Mouse (Mus musculus): Measurements from ENCODE around the gene Spred2. TPM values are rescaled to one million over a fixed set of nuclear protein-coding genes. Genes with fewer than 3 reads are reported as not detected.

Spred2 gene
- polyA plus RNA-seq, 1 experiment from 2014 or later: 5.4 TPM

DNA sequence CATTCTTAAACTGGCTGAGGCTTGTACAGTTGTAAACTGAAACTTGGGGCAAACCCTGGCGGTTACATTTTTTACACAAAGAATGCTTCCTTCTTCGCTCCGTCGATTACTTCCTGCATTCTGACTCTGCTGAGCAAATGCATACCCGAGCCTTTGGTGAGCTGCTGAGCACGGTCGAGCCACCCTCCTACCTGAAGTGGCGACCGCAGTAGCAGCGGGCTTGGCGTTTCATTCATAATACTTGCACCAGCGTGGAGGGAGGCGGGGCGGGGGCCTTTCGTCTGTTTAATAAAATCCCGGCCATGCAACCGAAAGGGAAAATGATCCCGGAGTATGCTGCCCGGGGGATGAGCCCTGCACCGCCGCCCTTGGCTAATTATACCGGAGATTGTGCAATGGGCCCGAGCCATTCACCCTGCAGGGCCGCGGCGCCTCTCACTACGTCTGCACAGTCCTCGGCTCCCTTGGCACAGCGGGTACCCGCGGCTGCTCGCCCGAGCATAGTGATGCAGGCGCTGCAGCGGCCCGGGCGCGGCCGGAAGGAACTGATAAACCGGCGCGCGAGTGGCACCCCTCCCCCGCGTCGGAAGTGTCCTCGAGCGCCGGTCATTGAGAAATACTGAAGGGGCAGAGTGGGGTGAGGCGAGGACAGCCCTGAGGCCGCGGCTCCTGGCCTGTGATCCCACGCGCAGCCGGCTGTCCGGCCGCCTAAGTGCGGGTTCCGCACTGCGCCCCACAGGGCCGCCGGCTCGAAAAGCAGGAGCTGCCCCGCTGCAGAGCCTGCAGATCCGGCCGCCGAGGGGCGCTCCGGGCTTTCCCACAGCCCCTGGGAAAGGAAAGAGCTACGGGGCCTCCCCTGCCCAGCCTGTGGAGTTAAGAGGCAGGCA is 4.1 kb upstream of the Spred2 start:
- WGBS: under 1% methylated on average over 70 of the region's 70 CpGs
- H3K36me3 ChIP-seq (ENCODE audit: control insufficient read depth, insufficient read depth, low read length): no peaks in the 10 kb centered on the region
- no peaks in the 10 kb centered on the region for H3K27me3 ChIP-seq (replicated peaks; ENCODE audit: control insufficient read depth, insufficient read depth, low read length)

GRCm38 (mm10) chr11:19921723-19922122 is 2.5 kb upstream of the Spred2 start:
- ATAC-seq: no peak
- H3K27me3 ChIP-seq (replicated peaks; ENCODE audit: control insufficient read depth, insufficient read depth, low read length): no peaks in the 10 kb centered on the region
- no peak overlapping the region for H3K9ac ChIP-seq (ENCODE audit: low read length)
- no peak overlapping the region for H3K27ac ChIP-seq (ENCODE audit: low read depth, low read length)
- WGBS: 92% methylated on average over 1 of the region's 1 CpGs
- no peak overlapping the region for H3K4me2 ChIP-seq (ENCODE audit: low read length)
- no peaks in the 10 kb centered on the region for H3K9me3 ChIP-seq (replicated peaks; ENCODE audit: control insufficient read depth, low read length)
- H3K36me3 ChIP-seq (ENCODE audit: control insufficient read depth, insufficient read depth, low read length): no peaks in the 10 kb centered on the region
- DNase-seq (ENCODE audit: low spot score): no peak
- H3K4me3 ChIP-seq (ENCODE audit: low read depth, low read length): no peak overlapping the region
- peaks cover 8% of the 10 kb centered on the region for H3K4me1 ChIP-seq (ENCODE audit: control insufficient read depth, insufficient read depth, low read length)

More for the DNA sequence above, 4.1 kb upstream of the Spred2 start:
- ATAC-seq: peak; percentile 75
- peak; percentile 88 for DNase-seq (ENCODE audit: low spot score)
- H3K9ac ChIP-seq (ENCODE audit: low read length): peak overlapping the region; percentile 78
- peaks cover 3% of the 10 kb centered on the region; the same call in 1 of the 2 replicates for H3K4me1 ChIP-seq (ENCODE audit: control insufficient read depth, insufficient read depth, low read length)
- no peaks in the 10 kb centered on the region for H3K9me3 ChIP-seq (replicated peaks; ENCODE audit: control insufficient read depth, low read length)
- peak overlapping the region; percentile 58 for H3K4me3 ChIP-seq (ENCODE audit: low read depth, low read length)
- H3K4me2 ChIP-seq (ENCODE audit: low read length): peak overlapping the region; percentile 70
- peak overlapping the region; percentile 84 for H3K27ac ChIP-seq (ENCODE audit: low read depth, low read length)

DNA sequence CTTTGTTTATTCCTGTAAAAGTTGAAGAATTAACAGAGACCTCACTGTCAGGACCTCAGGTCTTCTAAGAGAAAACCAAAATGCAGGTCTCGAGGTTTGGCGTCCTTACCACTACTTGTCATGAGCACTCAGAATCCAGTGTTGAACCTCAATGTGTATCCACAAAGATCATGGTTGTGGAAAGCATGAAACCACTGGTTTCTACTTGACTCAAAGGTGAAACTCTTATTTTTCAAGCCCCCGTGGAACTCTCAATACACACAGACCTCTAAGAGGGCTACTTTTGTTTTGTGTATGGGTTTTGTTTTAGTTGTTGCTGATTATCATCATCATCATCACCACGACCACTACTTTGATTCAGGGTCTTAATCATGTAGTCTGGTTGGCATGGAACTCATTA is 2.0 kb upstream of the Spred2 start:
- Histone ChIP-seq H3K36me3 (ENCODE audit: control insufficient read depth, insufficient read depth, low read length) (no peaks in the 10 kb centered on the region), H3K4me2 (ENCODE audit: low read length) (no peak overlapping the region), H3K9ac (ENCODE audit: low read length) (no peak overlapping the region), H3K27me3 (replicated peaks; ENCODE audit: control insufficient read depth, insufficient read depth, low read length) (no peaks in the 10 kb centered on the region), H3K9me3 (replicated peaks; ENCODE audit: control insufficient read depth, low read length) (no peaks in the 10 kb centered on the region), H3K27ac (ENCODE audit: low read depth, low read length) (no peak overlapping the region), H3K4me1 (ENCODE audit: control insufficient read depth, insufficient read depth, low read length) (peaks cover 10% of the 10 kb centered on the region), H3K4me3 (ENCODE audit: low read depth, low read length) (no peak overlapping the region)
- DNase-seq (ENCODE audit: low spot score): no peak
- ATAC-seq: no peak
- 94% methylated on average over 4 of the region's 4 CpGs for WGBS

DNA sequence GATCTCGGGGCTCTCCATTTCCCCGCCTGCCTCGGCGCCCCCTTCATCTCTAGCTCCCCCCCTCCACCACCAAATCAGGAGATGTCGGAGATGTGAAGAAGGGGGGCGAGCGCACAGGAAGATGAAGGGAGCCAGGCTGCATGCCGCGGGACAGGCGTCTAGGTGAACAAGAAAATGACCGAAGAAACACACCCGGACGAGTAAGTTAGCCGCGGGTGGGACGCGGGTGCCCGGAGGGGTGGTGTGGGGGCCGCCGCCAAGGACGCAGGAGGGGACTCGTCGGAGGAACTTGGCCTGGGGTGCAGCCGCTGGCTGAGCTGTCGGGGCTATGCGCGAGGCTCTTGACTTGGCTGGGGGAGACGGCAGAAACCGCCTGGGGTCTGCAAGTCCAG is 578 bp downstream of the Spred2 start:
- Histone ChIP-seq H3K27ac (ENCODE audit: low read depth, low read length) (peak overlapping the region; percentile 95), H3K4me2 (ENCODE audit: low read length) (peak overlapping the region; percentile 75), H3K36me3 (ENCODE audit: control insufficient read depth, insufficient read depth, low read length) (no peaks in the 10 kb centered on the region), H3K27me3 (replicated peaks; ENCODE audit: control insufficient read depth, insufficient read depth, low read length) (no peaks in the 10 kb centered on the region), H3K4me1 (ENCODE audit: control insufficient read depth, insufficient read depth, low read length) (peaks cover 13% of the 10 kb centered on the region), H3K9me3 (replicated peaks; ENCODE audit: control insufficient read depth, low read length) (no peaks in the 10 kb centered on the region), H3K4me3 (ENCODE audit: low read depth, low read length) (peak overlapping the region; percentile 86), H3K9ac (ENCODE audit: low read length) (peak overlapping the region; percentile 92)
- WGBS: under 1% methylated on average over 29 of the region's 29 CpGs
- ATAC-seq (peak; percentile 18), DNase-seq (ENCODE audit: low spot score) (peak; percentile 63)

- under 1% methylated on average over 71 of the region's 75 CpGs for WGBS
- Histone ChIP-seq H3K4me3 (ENCODE audit: low read depth, low read length) (peak overlapping the region; percentile 86), H3K4me1 (ENCODE audit: control insufficient read depth, insufficient read depth, low read length) (peaks cover 13% of the 10 kb centered on the region)
Observed at GRCm38 (mm10) chr11:19925149-19925975, 1.2 kb downstream of the Spred2 start.

GRCm38 (mm10) chr11:19925976-19926842 is 2.0 kb downstream of the Spred2 start:
- 2% methylated on average over 15 of the region's 15 CpGs for WGBS
- peaks cover 10% of the 10 kb centered on the region for H3K4me1 ChIP-seq (ENCODE audit: control insufficient read depth, insufficient read depth, low read length)
- no peaks in the 10 kb centered on the region for H3K36me3 ChIP-seq (ENCODE audit: control insufficient read depth, insufficient read depth, low read length)
- H3K4me3 ChIP-seq (ENCODE audit: low read depth, low read length): peak overlapping the region; percentile 86
- peak; percentile 55 for ATAC-seq
- peak overlapping the region; percentile 95 for H3K27ac ChIP-seq (ENCODE audit: low read depth, low read length)
- no peaks in the 10 kb centered on the region for H3K9me3 ChIP-seq (replicated peaks; ENCODE audit: control insufficient read depth, low read length)
- peak; percentile 84 for DNase-seq (ENCODE audit: low spot score)
- H3K9ac ChIP-seq (ENCODE audit: low read length): peak overlapping the region; percentile 92
- H3K27me3 ChIP-seq (replicated peaks; ENCODE audit: control insufficient read depth, insufficient read depth, low read length): no peaks in the 10 kb centered on the region
- peak overlapping the region; percentile 75 for H3K4me2 ChIP-seq (ENCODE audit: low read length)

More at GRCm38 (mm10) chr11:19925149-19925975, 1.2 kb downstream of the Spred2 start:
- peak; percentile 75 for ATAC-seq
- Histone ChIP-seq H3K9ac (ENCODE audit: low read length) (peak overlapping the region; percentile 92), H3K27ac (ENCODE audit: low read depth, low read length) (peak overlapping the region; percentile 95), H3K27me3 (replicated peaks; ENCODE audit: control insufficient read depth, insufficient read depth, low read length) (no peaks in the 10 kb centered on the region), H3K36me3 (ENCODE audit: control insufficient read depth, insufficient read depth, low read length) (no peaks in the 10 kb centered on the region), H3K9me3 (replicated peaks; ENCODE audit: control insufficient read depth, low read length) (no peaks in the 10 kb centered on the region), H3K4me2 (ENCODE audit: low read length) (peak overlapping the region; percentile 75)
- DNase-seq (ENCODE audit: low spot score): peak; percentile 91

DNA sequence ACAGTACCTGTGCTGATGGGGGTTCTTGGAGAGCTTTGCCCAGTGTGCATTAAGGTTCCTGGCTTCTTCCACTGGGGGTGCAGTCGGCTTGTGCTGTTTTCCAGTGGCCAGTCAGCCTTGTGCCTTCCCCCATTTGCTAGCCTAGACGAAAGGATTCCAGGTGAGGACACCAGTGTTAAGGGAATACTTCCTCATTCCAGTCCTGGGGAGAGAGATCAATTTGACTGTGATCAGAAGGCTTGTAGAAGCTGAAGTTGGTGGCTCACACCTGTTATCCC is 2.6 kb downstream of the Spred2 start:
- DNase-seq (ENCODE audit: low spot score) (no peak), ATAC-seq (no peak)
- H3K9me3 ChIP-seq (replicated peaks; ENCODE audit: control insufficient read depth, low read length): no peaks in the 10 kb centered on the region
- peak overlapping the region; percentile 86 for H3K4me3 ChIP-seq (ENCODE audit: low read depth, low read length)
- H3K27me3 ChIP-seq (replicated peaks; ENCODE audit: control insufficient read depth, insufficient read depth, low read length): no peaks in the 10 kb centered on the region
- no peak overlapping the region for H3K27ac ChIP-seq (ENCODE audit: low read depth, low read length)
- H3K36me3 ChIP-seq (ENCODE audit: control insufficient read depth, insufficient read depth, low read length): no peaks in the 10 kb centered on the region
- no peak overlapping the region for H3K9ac ChIP-seq (ENCODE audit: low read length)
- peaks cover 10% of the 10 kb centered on the region for H3K4me1 ChIP-seq (ENCODE audit: control insufficient read depth, insufficient read depth, low read length)
- peak overlapping the region; percentile 75; the same call in 1 of the 2 replicates for H3K4me2 ChIP-seq (ENCODE audit: low read length)
- WGBS: 73% methylated on average over 2 of the region's 2 CpGs

GRCm38 (mm10) chr11:19928633-19929032 is 4.5 kb downstream of the Spred2 start:
- peaks cover 10% of the 10 kb centered on the region for H3K4me1 ChIP-seq (ENCODE audit: control insufficient read depth, insufficient read depth, low read length)
- no peak overlapping the region for H3K4me3 ChIP-seq (ENCODE audit: low read depth, low read length)
- no peaks in the 10 kb centered on the region for H3K36me3 ChIP-seq (ENCODE audit: control insufficient read depth, insufficient read depth, low read length)
- DNase-seq (ENCODE audit: low spot score) (no peak), ATAC-seq (no peak)
- H3K9me3 ChIP-seq (replicated peaks; ENCODE audit: control insufficient read depth, low read length): no peaks in the 10 kb centered on the region
- no peak overlapping the region for H3K9ac ChIP-seq (ENCODE audit: low read length)
- 88% methylated on average over 4 of the region's 4 CpGs for WGBS
- H3K27me3 ChIP-seq (replicated peaks; ENCODE audit: control insufficient read depth, insufficient read depth, low read length): no peaks in the 10 kb centered on the region
- H3K27ac ChIP-seq (ENCODE audit: low read depth, low read length): no peak overlapping the region
- no peak overlapping the region for H3K4me2 ChIP-seq (ENCODE audit: low read length)
